Mouse (Mus musculus) brain, embryonic 14.5 days (tissue): ENCODE measurements around the gene Pip5k1c. TPM values are rescaled to one million over a fixed set of nuclear protein-coding genes. Genes with fewer than 3 reads are reported as not detected.
A peak's percentile ranks its signal among the peaks of the same experiment; 100 is the strongest.

Experiments used
- DNase-seq: peaks from one replicate; pipeline ENCODE4 v3.0.0-alpha.2; 2011; ENCODE audit warnings: low read depth
- CTCF ChIP-seq: fragments of 200-500 bp; IDR thresholded peaks from 2 replicates; pipeline ENCODE4 v1.5.1; 2012; ENCODE audit warnings: inconsistent platforms, mild to moderate bottlenecking, moderate library complexity, borderline replicate concordance; ENCODE audit not compliant: insufficient read depth, insufficient read length; ENCODE audit errors: extremely low read depth
- POLR2A ChIP-seq: fragments of 200-500 bp; IDR thresholded peaks from 2 replicates; pipeline ENCODE4 v1.6.1; 2012; ENCODE audit warnings: mild to moderate bottlenecking, inconsistent platforms, borderline replicate concordance; ENCODE audit not compliant: poor library complexity, insufficient read depth, insufficient read length, severe bottlenecking; ENCODE audit errors: extremely low read depth
- polyA plus RNA-seq: library from polyadenylated mRNA; depleted of rRNA; stranded (reverse); fragments of >200 nt; gene quantifications from 2 replicates; pipeline ENCODE4 v1.2.3, GENCODE M21; 2012

Gene Pip5k1c
- polyA plus RNA-seq, 1 experiment: 267 TPM

- TF ChIP-seq POLR2A (no peak), CTCF (no peak)
- DNase-seq: no peak
Observed at GRCm38 (mm10) chr10:81329194-81329975, 36.6 kb downstream of the Pip5k1c start.

- TF ChIP-seq CTCF (no peak), POLR2A (no peak)
Observed at GRCm38 (mm10) chr10:81330007-81330406, 37.2 kb downstream of the Pip5k1c start.

GRCm38 (mm10) chr10:81332277-81332676 lies 39.5 kb downstream of the Pip5k1c start:
- no peak for DNase-seq
- TF ChIP-seq CTCF: no peak
- TF ChIP-seq POLR2A: no peak

More at GRCm38 (mm10) chr10:81330007-81330406, 37.2 kb downstream of the Pip5k1c start:
- DNase-seq: no peak

GRCm38 (mm10) chr10:81334324-81334723 lies 41.6 kb downstream of the Pip5k1c start:
- no peak for DNase-seq
- TF ChIP-seq CTCF: no peak
- TF ChIP-seq POLR2A: no peak

GRCm38 (mm10) chr10:81335393-81336340 lies 42.9 kb downstream of the Pip5k1c start:
- TF ChIP-seq POLR2A: no peak
- TF ChIP-seq CTCF: no peak

GRCm38 (mm10) chr10:81336558-81336957 lies 43.8 kb downstream of the Pip5k1c start:
- no peak for DNase-seq

More at GRCm38 (mm10) chr10:81335393-81336340, 42.9 kb downstream of the Pip5k1c start:
- DNase-seq: no peak

GRCm38 (mm10) chr10:81340551-81341332 lies 48.0 kb downstream of the Pip5k1c start:
- no peak for DNase-seq
- TF ChIP-seq CTCF (no peak), POLR2A (no peak)

More at GRCm38 (mm10) chr10:81336558-81336957, 43.8 kb downstream of the Pip5k1c start:
- TF ChIP-seq CTCF (no peak), POLR2A (no peak)

- DNase-seq: no peak
- TF ChIP-seq CTCF (peak; percentile 77), POLR2A (no peak)
Observed at GRCm38 (mm10) chr10:81341333-81341949, 48.7 kb downstream of the Pip5k1c start.

GRCm38 (mm10) chr10:81342686-81343505 lies 50.1 kb downstream of the Pip5k1c start, which contains the start of gene Gipc3:
Gipc3 (minus strand) TSS chr10:81343266.
- DNase-seq: no peak
- no peak for TF ChIP-seq CTCF
- TF ChIP-seq POLR2A: no peak
